Mouse (Mus musculus) right cerebral cortex, adult 18-20 months (tissue): ENCODE measurements at regions not wholly inside any gene's neighbourhood (a gene's known extent, or its start where the extent isn't known, plus 50 kb on each side); places are given as distances from the start of the nearest gene placed in this dataset.

Experiments used
- DNase-seq: peaks from one replicate; pipeline ENCODE4 v3.0.0; 2022; ENCODE audit warnings: mixed read lengths

GRCm38 (mm10) chr10:44820379-44820778, 246.6 kb upstream of the Prep start:
- DNase-seq: no peak

DNA sequence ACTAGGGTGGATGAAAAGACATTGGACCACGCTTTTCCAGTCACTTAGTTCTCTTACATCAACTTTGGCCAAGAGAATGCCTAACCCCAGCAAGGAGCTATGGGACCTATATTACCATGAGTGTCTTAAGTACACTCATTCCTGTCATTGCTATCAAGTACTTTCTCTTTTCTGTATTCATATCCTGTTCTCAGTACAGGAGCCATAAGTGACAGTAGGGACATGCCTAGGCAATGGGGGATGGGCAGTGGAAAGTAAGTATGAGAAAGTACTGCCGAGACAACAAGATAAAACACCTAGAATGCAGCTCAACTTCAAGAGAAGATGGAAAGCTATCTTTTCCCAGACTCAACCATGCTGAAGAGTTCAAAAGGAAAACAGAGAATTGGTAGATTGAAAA, 247.6 kb upstream of the Prep start:
- DNase-seq: no peak

- no peak for DNase-seq
These were observed 248.4 kb upstream of the Prep start for GRCm38 (mm10) chr10:44818615-44819014.

DNA sequence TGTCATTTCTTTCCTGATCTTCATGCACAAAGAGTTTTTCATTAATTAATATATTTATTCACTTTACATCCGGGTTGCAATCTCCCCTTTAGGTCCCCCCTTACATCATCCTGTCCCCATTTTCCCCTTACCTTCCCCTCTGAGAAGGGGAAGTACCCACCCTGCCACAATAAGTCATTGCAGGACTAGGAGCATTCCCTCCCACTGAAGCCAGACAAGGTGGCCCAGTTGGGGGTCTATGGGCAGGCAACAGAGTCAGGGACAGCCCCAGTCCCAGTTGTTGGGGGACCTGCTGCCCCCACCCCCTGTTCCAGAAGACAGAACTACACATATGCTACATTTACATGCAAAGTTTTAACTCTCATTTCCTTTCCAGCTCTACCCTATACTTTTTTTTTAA, 267.9 kb upstream of the Prdm1 start:
- DNase-seq: no peak

DNA sequence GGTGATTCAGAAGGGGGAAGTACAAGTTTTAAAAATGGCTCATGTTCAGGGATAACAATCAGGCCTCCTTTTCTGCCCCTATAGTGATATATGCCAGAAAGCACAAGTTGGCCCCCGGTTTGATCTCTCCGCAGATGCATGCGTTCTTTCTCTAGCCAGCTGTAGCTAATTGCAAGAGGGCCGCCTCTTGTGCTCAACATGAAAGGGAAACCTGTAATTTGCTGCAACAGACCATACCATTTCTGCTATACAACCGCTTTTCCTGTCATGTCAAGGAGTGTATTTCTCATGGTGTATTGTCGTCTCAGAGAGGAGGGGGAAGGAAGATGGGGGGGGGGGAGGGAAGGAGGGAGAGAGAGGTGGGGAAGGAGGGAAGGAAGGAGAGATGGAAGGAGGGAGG, 257.1 kb upstream of the Prdm1 start:
- no peak for DNase-seq

- DNase-seq: no peak
These were observed 252.2 kb upstream of the Prdm1 start for GRCm38 (mm10) chr10:44780381-44780958.

GRCm38 (mm10) chr10:44779568-44780207, 251.4 kb upstream of the Prdm1 start:
- no peak for DNase-seq

- no peak for DNase-seq
These were observed 248.9 kb upstream of the Prdm1 start for GRCm38 (mm10) chr10:44777214-44777613.

- no peak for DNase-seq
These were observed 247.9 kb upstream of the Prdm1 start for GRCm38 (mm10) chr10:44776175-44776574.

DNA sequence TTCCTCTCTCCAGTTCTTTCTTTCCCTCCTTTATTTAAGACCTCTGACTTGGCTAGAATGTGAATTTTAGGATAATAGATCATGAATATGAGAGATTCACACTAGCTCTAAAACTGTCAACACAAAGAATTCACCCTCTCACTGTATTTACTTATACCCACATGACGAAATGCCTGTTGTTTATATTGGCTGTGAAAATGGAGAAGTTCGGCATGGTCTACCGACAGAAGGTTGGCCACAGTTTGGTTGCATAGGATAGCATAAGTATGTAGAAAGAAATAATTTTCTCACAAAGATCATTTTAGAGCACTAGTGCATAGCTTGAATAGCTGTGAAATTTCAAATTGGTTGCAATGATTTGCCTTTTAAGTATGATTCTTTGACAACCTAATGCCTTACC, 237.2 kb upstream of the Prdm1 start:
- DNase-seq: no peak

DNA sequence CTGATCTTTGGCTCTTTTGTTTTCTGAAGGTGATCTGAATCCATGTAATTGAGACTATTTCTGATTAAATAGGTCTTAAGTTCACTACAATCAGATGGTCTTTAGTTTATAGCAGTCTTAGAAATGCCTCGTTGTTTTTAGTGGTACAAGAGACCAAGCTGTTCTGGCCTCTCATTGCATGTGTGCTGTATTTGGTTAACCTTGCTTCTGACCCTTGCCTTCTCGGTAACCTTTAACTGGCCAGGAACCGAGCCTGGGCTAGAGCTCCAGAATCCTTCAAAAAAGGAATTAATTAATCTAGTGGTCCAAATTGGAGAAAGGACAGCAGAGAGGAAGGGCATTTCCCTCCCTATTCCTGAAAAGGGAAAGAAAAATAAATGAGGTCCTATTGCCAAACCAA, 234.8 kb upstream of the Prdm1 start:
- no peak for DNase-seq

DNA sequence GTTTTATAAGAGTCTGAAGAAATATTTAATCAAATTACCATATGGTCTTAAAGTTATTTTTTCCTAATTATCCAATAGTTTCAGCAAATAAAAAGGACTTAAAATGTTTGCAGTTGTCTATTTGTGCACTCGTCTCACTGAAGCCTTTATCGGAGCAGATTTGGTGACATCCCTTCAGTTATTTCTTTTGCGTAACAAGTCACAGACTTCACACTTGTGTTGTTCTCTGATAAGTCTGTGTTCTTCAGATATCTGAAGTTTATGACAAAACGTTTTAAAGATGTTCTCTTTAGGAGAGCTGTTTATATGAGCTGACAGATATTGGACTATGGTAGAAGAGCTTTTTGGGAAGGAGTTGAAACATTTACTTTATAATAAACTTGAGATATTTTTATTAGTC, 233.8 kb upstream of the Prdm1 start:
- no peak for DNase-seq

GRCm38 (mm10) chr10:44761324-44761723, 233.0 kb upstream of the Prdm1 start:
- no peak for DNase-seq

GRCm38 (mm10) chr10:44755355-44755957, 227.2 kb upstream of the Prdm1 start:
- DNase-seq: peak; percentile 68

- no peak for DNase-seq
These were observed 226.6 kb upstream of the Prdm1 start for GRCm38 (mm10) chr10:44754930-44755329.

- peak; percentile 4 for DNase-seq
These were observed 224.6 kb upstream of the Prdm1 start for GRCm38 (mm10) chr10:44752719-44753390.

- no peak for DNase-seq
These were observed 222.8 kb upstream of the Prdm1 start for GRCm38 (mm10) chr10:44751061-44751460.

GRCm38 (mm10) chr10:44749206-44749605, 220.9 kb upstream of the Prdm1 start:
- DNase-seq: no peak

- DNase-seq: no peak
These were observed 219.1 kb upstream of the Prdm1 start for GRCm38 (mm10) chr10:44747419-44747818.

- DNase-seq: no peak
These were observed 215.9 kb upstream of the Prdm1 start for GRCm38 (mm10) chr10:44744221-44744620.

- no peak for DNase-seq
These were observed 205.3 kb upstream of the Prdm1 start for GRCm38 (mm10) chr10:44733641-44734040.

DNA sequence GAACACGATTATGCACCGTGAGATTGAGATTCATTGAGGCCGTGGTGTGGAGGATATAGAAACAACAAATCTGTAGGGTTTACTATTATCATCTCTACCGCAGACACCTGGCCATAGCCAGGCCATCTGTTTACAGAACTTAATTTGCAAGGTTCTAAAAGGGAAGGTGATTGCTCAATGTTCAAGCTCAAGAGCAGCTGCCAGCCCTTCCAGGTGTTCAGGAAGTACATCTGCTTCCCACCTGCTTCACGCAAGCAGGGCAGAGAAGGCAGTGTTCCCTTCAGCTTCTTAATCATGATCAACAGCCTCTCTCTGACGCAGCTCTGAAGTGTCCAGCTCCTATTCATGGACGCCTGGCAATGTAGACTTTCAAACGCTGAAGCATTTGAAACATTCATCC, 202.4 kb upstream of the Prdm1 start:
- DNase-seq: no peak

DNA sequence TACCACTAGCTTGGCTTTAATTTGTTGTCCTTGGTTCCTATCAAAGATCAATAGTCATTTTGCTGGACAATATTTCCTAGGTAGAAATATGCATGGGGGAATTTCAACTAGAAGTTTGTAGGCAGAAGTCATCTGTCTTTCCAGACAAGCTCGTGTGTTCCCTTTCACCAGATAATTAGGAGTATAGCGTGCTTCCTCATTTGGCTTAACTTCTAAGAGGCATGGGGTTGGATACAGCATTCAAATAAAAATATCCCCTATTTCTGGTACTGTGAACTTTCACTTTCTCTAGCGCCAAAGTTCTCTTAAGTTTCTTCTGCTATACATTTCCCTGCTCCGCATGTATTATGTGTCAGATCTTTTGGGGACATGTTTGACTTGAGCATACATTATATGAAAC, 200.7 kb upstream of the Prdm1 start:
- DNase-seq: no peak

DNA sequence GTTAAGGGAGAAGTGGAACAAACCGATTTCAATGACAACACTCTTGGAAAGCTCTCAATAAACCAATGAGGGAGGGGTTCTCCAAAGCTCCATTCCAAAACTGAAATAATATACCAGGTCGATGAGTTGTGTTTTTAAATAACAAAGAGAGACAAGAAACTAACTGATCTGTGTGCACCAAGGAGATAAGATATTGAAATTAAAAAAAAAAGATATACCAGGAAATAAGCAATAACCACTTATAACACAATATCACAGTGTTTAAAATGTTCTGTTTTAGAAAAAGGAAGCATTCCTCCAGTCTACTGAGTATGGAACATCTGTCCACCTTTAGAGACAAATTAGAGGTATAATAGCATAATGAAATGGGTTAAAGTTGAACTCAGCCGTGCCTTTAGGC, 196.3 kb upstream of the Prdm1 start:
- no peak for DNase-seq
